Mouse (Mus musculus): Measurements from ENCODE around the gene Fthl17b.
"Not testable (repeated sequence)": the region's sequence is repeated elsewhere in the genome, so short reads cannot be mapped to it uniquely, and the experiment has no call there.

Gene Fthl17b

DNA sequence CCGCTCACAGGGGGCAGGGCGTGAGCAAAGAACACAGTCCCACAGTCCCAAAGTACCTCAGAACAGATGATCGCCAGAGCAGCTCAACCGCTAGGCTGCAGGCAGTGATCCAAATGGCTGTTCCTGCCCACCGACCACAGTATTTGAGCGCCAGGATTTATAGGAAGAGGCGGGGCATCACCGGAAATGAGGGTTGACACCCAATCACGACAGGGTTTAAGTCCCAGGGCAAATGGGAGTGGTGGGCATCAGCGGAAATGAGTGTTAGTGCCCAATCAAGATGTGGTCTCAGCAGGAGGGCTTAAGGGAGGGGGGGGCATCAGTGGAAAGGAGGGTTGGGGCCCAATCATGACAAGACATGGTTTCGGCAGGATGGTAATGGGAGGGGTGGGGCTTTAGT, at the start of gene Fthl17b:
TSS of gene Fthl17b (minus strand) at position 101 of the 400 bp plus-strand sequence.
- DNase-seq: not testable (repeated sequence)

DNA sequence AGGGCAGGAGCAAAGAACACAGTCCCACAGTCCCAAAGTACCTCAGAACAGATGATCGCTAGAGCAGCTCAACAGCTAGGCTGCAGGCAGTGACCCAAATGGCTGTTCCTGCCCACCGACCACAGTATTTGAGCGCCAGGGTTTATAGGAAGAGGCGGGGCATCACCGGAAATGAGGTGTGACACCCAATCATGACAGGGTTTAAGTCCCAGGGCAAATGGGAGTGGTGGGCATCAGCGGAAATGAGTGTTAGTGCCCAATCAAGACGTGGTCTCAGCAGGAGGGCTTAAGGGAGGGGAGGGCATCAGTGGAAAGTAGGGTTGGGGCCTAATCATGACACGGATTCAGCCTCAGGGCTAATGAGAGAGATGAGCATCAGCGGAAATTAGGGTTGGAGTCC, 23.9 kb upstream of the Fthl17b start, which contains the start of gene Fthl17d:
TSS of gene Fthl17d (minus strand) at position 101 of the 400 bp plus-strand sequence.
- DNase-seq: not testable (repeated sequence)

DNA sequence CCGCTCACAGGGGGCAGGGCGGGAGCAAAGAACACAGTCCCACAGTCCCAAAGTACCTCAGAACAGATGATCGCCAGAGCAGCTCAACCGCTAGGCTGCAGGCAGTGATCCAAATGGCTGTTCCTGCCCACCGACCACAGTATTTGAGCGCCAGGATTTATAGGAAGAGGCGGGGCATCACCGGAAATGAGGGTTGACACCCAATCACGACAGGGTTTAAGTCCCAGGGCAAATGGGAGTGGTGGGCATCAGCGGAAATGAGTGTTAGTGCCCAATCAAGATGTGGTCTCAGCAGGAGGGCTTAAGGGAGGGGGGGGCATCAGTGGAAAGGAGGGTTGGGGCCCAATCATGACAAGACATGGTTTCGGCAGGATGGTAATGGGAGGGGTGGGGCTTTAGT, 13.7 kb upstream of the Fthl17b start, which contains the start of gene Fthl17c:
TSS of gene Fthl17c (minus strand) at position 101 of the 400 bp plus-strand sequence.
- not testable (repeated sequence) for DNase-seq

DNA sequence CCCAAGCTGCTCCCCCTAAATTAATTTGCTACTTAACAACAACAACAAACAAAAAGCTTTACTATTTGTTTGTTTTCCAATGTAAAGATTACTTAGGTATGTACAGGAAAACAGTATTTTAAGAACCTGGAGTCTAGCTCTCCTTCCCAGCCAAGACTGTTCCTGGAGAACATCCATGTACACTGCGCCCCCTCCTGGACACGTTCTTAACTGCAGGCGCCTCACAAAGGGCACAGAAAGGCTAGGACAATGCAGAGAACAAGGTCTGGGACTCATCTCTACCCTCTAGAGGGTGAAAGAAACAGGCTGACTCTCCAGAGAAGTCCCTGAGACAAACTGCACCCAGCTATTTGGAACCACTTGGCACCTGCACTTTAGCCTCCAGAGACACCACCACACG, 1.8 kb upstream of the Fthl17b start:
- DNase-seq: not testable (repeated sequence)

DNA sequence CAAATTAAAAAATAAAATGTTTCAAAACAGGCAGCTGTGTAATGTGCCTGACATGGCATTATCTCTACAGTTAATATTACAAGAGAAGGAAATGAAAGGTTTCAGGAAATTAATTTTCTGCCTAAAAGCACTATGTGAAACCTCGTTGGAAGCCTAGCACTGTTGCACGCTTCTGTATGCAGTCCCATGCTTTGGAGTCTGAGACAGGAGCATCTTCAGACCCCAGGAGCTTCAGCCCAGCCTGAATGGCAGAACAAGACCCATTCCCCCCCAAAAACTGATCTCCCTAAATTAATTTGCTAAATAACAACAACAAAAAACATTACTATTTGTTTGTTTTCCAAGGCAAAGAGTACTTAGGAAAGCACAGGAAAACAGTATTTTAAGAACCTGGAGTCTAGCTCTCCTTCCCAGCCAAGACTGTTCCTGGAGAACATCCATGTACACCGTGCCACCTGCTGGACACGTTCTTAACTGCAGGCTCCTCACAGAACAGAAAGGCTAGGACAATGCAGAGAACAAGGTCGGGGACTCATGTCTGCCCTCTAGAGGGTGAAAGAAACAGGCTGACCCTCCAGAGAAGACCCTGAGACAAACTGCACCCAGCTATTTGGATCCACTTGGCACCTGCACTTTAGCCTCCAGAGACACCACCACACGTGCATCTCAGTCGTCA, 14.5 kb downstream of the Fthl17b start:
- peak; percentile 66 for DNase-seq

DNA sequence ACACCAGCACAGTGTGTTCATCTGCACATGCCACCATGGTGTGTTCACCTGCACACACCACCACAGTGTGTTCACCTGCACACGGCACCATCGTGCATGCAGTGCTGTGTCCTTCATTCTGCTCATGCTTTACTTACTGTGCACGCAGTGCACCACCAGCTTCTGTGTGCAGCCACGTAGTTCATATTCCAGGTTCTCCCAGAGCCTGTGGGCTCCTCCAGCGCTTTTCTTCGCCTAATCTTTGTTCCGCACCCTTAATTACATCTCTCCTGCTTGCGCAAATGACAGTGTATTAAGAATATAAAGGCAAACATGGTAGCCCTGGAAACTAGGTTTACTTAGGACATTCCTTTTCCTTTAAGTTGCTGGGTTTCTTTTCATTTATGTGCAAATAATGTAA, 18.7 kb downstream of the Fthl17b start:
- DNase-seq: no peak

DNA sequence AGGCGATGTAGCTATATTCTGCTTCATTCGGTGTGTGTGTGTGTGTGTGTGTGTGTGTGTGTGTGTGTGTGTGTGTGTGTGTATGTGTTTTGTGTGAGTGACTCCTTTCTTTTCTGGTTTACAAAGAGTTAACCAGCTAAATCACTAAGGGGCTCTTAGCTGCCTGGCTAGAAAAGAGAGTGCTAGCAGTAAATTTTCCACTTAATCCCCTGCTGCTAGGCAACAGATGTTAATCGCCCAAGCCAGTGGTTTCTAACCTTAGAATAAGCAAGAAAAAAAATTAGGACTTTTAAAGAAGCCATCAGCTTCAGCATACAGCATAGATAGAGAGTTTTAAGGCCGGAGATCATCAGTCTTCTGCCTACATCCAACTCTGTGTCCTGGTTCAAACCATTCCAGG, 35.5 kb downstream of the Fthl17b start:
- no peak for DNase-seq

- DNase-seq: no peak
These were observed 40.8 kb downstream of the Fthl17b start for GRCm38 (mm10) chrX:8921813-8922607.

DNA sequence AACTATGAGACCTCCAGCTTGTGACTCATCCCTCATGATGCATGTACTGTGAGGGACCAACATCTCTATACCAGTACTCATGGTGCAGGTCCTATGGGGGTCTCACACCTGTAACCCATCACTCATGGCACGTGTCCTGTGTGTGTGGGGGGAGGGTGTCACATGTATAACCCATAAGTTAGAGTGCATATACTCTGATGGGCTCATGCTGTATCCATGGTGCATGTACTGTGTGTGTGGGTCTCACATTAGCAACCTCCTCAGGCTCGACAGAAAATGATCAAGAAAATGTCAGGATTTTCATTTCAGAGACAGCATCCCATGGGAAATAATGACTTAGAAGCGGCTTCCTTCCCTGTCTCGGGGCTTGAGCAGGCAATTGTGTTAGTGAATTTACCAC, 41.7 kb downstream of the Fthl17b start:
- no peak for DNase-seq

Measured in cerebellum, adult 9-11 months (tissue).